Mouse (Mus musculus) lung, postnatal 10 days (tissue): ENCODE data around the gene Rtkn.

Experiments
- DNase-seq: peaks from one replicate; pipeline ENCODE4 v3.0.0; 2021

Gene Rtkn

DNA sequence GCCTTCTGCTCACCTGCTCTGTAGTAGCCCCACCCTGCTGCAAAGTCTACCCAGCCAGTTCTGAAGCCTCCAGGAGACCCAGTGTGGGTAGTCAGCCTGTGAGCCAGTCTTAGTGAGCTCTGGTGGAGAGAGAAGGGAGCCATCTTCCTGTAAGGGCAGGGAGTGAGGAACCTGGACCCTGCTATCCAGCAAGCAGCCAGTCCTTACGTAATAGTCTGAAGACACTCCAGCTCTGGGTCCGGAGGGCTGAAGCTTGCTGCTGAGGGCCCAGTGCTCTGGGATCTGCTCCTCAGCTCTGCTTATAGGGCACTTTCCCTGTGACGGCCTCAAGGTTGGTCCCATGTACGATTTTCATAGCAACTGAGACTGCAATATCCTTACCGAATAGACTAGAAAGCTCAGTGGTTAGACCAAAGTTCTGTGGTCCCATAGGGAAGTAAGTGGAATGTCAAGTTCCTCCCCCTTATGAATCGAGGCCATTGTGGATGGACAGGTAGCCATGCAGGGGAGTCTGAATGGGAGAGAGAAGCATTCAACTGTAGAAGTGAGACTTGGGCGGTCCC is at the start of gene Rtkn:
Rtkn (plus strand) TSS at position 513 of the 563 bp plus-strand sequence.
- no peak for DNase-seq

DNA sequence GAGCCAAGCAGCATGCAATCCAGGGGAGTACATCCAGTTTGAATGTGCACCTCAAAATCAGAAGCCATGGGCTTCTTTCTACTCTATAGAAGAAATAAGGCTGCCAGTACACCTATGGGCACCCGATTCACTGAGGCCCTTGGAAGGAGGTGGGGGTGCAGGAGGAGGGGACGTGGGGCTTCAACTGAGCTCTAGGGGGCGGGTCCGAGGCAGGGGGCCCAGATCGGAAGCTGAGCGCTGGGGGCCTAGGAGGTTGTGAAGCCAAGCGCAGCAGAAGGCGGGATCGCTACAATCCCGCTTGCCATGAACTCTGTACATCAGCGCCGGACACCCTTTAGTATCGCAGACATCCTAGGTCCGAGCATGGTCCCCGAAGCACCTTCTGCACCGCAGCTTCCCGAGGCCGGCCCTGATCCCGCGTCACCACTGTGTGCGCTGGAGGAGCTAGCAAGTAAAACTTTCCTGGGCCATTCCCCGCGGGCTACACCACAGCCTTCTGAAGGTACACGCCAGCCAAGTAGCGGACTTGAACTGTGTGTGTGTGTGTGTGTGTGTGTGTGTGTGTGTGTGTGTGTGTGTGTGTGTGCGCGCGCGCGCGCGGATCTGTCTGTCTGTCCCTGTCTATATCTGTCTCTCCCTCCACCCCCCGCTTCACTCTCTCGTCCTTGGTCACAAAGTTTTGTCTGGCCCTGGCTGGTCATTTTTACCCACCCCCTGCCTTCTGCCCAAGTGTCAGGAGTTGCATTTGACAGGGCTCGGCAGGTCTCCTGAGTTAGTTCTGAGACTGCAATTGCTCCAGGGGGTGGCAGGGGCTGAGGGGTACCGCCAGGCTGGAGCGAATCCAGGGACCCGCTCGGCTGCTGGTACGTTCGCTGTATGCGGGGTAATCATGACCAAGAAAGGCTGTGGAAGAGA is 48.9 kb upstream of the Rtkn start, which contains the start of gene Lbx2:
Lbx2 (plus strand) TSS at position 247 of the 915 bp plus-strand sequence.
- DNase-seq = no peak

GRCm38 (mm10) chr6:83087205-83087925 is 47.9 kb upstream of the Rtkn start:
- peak; percentile 41 for DNase-seq

DNA sequence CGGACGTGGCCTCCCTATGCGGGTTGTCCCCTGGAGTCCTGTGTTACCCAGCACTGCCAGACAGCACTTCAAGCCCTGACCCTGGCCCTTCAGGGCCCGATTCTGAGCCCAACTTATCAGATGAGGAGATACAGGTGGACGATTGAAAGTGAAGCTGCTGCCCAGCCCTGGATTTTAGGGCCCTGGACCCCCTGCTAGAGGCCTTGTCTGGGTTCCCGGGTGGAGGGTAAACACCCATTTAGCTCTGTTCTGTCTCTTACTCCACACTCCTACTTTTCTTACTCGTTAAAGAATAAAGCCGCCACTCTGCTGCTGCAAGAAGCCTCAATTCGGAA is 47.4 kb upstream of the Rtkn start:
- no peak for DNase-seq

- peak; percentile 64 for DNase-seq
These were observed 42.7 kb upstream of the Rtkn start for GRCm38 (mm10) chr6:83092416-83093127.

DNA sequence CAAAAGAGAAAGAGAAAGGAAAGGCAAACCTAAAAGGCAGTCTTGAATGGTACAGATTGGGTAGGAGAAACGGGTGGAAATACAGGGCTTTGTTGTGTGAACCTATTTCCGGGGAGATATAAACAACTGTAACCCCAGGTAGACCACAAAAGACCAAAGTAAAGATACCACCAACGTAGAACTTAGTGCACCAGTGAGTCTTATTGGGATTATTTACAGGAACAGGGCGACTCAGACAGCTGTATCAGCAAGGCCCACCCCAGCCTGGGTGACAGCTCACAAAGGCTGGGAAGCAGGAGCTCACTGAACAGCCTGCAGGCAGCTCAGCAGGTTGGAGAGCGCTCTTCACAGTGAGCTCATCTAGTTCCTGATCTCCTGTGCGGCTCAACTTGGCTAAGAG is 39.3 kb upstream of the Rtkn start:
- DNase-seq = no peak

DNA sequence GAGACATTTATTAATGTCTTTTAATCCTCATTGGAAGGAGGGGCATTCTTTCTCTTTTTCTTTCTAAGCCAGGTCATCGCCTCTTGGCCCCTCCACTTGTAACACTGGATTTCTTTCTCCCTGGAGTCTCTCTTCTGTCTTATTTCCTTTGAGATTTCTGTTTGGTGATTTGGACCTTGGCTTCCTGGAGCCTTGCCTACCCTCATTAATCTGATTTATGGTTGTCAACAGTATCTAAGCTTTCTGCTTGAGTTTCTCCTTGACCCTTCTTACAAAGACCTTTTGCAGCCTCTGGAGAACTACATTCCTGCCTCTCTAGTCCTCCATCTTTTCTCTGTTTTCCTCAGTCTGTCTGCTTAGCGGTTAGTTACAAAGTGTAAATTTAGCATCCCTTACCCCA is 36.9 kb upstream of the Rtkn start:
- no peak for DNase-seq

- DNase-seq = peak; percentile 95
These were observed 34.0 kb upstream of the Rtkn start, which contains the start of the genes Ccdc142 and Gm42688 for GRCm38 (mm10) chr6:83101316-83101687. Ccdc142 (plus strand) TSS chr6:83101601. Gm42688 (plus strand) TSS chr6:83101617.

DNA sequence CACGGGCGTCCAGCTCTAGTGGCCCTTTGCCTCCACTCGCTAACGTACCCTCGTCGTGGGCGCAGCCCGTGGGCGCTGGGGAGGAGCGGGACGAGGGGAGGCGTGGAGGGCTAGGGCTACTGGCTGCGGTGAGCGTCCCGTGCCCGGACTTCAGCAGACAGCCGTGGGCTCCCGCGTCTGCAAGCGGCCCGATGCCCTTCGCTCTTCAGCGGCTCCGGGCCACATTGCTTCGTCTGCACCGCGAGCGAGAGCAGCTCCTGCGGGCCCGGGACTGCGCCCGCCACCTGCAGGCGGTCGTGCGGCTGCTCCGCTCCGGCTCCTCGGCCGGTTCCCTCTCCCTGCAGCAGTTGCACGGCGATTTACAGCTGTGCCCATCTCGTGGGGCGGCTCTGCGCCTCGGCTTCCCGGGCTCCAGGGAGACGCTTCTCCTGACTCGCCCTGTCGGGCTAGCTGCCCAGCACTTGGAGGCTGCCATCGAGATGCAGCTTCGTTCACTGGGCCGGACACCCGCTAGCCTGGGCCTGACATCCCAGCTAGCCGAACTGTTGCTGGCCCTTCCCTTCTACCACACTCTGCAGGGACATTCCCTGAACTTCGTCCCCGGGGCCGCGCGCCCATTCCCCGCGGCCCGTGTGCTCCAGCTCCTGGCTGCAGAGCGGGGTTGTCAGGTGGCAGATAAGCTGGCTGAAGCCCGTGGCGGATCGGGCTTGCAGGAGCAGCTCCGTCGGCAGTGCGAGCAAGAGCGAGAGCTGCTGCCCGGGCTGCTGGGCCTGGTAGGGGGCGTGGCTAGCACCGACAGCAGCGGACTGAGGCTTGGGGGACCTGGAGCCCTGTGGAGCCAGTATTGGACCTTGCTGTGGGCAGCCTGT is 33.3 kb upstream of the Rtkn start:
- DNase-seq = peak; percentile 72

GRCm38 (mm10) chr6:83103130-83103650 is 32.1 kb upstream of the Rtkn start:
- no peak for DNase-seq

DNA sequence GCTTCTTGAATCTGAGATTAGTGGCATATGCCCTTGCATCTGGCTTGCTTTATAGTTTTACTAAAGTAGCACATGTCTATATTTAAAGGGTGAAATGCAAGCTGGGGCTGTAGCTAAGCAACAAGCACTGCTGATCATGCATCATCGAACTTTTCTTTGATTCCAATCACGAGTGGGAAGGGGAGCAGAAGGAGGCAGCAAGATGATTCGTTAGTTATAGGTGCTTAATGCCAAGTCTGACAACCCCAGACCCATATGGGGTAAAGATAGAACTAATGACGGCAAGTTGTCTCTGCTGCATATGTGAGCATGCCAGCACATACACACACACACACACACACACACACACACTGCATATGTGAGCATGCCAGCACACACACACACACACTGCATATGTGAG is 31.1 kb upstream of the Rtkn start:
- DNase-seq = no peak

- DNase-seq = peak; percentile 88
These were observed 27.5 kb upstream of the Rtkn start for GRCm38 (mm10) chr6:83107566-83108400.

DNA sequence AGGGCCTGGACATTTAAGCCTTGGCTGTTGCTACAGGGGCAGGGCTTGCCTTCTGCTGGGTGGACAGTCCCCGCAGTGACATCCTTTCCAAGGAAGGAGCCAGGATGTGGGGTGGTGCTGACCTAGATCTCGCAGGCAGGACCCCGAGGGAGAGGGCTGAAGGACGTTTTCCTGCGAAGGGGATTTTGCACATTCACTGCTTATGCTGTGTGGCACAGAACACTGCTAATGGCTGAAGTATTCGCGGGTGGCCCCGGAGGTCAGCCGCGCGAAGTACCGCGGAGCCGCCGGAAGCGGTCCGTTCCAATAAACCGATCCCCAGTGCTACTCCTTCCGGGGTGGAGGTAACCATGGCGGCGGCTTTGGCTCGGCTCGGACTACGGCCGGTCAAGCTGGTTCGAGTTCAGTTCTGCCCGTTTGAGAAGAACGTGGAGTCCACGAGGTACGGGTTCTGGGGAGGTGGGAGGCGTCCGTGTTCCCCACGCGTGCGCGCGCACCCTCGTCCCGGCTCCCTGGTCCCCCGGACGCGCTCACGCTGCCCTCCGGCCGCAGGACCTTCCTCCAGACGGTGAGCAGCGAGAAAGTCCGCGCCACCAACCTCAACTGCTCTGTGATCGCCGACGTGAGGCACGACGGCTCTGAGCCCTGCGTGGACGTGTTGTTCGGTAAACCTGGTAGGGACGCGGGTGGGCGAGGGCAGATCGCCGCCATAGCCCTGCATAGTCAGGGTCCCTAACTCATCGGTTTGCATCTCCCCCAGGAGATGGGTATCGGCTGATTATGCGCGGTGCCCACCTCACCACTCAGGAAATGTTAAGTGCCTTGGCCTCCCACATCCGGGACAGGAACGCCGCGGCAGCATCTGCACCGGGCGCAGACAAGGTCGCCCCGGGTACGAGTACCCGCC is 26.2 kb upstream of the Rtkn start, which contains the start of gene Mrpl53:
Mrpl53 (plus strand) TSS at position 279 of the 907 bp plus-strand sequence.
- peak; percentile 87 for DNase-seq

DNA sequence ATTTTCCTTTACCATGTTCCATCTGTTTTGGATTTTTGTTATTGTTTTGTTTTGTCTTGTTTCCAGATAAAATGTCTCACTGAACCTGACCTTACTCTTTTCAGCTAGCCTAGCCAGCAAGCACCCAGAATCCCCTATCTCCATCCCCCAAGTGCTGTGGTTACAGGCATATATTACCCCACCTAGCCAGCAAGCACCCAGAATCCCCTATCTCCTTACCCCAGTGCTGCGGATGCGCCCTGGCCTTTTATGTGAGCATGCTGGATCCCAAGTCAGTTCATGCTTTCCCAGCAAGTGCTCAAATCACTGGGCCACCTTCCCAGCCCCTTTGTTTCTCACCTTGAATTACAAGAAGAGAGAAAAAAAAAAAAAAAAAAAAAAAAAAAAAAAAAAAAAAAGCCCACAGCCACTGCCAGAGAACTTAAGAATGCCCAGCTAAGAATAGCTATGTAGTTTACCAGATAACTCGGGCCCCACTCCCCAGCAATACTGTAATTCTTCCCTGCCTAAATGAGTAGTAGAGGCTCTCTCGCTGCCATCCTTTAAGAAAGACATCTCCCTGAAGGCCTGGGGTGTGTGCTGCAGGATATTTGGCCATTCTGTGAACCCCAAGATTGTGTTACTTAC is 23.6 kb upstream of the Rtkn start:
- DNase-seq = no peak

DNA sequence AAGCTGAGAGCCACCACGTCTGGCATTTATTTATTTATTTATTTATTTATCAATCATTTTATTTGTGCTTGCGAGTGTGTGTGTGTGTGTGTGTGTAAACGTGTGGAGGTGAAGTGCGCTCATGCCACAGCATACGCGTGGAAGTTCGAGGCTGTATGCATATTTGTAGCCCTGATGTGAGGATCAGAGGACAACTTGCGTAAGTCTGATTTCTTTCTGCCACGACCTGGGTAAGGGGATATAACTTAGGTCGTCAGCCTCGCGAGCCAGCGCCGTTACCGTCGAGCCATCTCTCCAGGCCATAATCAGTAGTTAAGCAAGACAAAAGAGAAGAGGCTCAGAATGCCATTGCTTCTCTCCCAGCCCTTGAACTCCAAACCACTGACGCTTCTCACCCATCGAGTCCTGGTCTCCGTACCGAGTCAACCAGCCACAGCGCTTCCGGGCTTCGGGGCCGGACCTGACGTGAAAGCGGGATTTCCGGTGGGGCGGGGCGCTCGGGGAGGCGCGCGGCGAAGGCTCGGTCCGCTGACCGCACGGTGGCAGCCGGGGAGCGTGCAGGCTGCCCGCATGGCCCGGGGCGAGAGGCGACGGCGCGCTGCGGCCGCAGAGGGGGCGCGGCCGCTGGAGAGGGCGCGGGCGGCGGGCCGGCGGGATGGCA is 20.1 kb upstream of the Rtkn start, which contains the start of gene Mogs:
Mogs (plus strand) TSS at position 486 of the 661 bp plus-strand sequence.
- peak; percentile 97 for DNase-seq

DNA sequence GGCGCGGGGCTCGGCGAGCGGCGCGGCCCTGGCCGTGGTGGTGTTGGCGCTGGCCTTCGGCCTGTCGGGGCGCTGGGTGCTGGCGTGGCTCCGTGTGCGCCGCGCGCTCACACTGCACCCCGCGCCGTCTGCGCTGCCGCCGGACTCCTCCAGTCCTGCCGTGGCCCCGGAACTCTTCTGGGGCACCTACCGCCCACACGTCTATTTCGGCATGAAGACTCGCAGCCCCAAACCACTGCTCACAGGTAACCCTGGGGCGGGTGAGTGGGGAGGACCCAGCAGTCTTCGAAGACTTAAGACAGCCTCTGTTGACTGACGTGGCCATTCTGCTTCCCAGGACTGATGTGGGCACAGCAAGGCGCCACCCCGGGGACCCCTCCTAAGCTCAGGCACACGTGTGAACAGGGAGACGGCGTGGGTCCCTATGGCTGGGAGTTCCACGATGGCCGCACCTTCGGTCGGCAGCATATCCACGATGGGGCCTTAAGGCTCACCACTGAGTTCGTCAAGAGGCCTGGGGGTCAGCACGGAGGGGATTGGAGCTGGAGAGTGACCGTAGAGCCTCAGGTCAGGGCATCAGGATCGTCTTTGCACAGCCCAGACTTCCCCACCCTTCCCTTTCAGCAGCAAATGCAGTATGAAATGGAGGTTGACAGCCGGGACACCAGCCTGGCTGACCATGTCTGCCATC is 19.4 kb upstream of the Rtkn start:
- no peak for DNase-seq

DNA sequence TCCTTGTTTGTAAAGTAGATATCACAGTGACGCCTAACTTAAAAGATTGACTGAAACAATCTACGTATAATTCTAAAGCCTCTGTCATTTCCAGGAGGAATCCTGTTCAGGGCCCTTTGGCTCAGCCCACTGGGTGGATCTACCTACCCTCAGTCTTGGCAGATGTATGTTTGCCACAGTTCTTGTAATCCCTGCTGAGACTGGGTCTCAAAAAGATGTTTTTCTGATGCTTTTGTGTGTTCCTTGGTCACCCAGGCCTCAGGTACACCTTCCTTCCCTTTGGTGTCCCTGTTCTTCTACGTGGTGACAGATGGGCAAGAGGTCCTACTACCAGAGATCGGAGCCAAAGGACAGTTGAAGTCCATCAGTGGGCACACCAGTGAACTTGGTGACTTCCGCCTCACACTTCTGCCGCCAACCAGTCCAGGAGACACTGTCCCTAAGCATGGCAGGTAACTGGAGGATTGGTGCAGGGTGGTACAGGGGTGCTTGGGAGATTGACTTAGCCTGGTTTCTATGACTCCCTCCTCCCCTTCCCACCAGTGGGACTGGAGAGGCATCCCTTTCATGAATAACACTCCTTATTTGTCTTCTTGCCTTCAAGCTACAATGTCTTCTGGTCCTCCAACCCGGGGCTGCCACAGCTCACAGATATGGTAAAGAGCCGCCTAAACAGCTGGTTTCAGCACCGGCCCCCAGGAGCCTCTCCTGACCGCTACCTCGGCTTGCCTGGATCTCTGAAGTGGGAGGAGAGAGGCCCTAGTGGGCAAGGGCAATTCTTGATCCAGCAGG is 18.7 kb upstream of the Rtkn start:
- DNase-seq = no peak
